Mouse (Mus musculus) MEL (cell line): ENCODE data around the gene Plcb1.

Source experiments
- CTCF ChIP-seq, 3 experiments: IDR thresholded peaks in 2 of 3; conservative IDR thresholded peaks in 1 of 3; 2 replicates each; pipeline ENCODE4 v1.5.1; 2011 to 2012; ENCODE audit warnings: low read length in 3 of 3, low read depth in 2 of 3, mild to moderate bottlenecking in 2 of 3, improper control_type of control experiment in 1 of 3, inconsistent platforms in 1 of 3, mixed read lengths in 1 of 3, moderate library complexity in 1 of 3; ENCODE audit not compliant: control insufficient read depth in 1 of 3, insufficient read depth in 1 of 3, poor library complexity in 1 of 3, severe bottlenecking in 1 of 3
- E2F4 ChIP-seq: IDR thresholded peaks from 2 replicates; pipeline ENCODE4 v1.6.1; 2011; ENCODE audit warnings: low read depth, low read length, improper control_type of control experiment, borderline replicate concordance
- EP300 ChIP-seq, 2 experiments: IDR thresholded peaks; 2 replicates each; pipeline ENCODE4 v1.6.1; 2011; ENCODE audit warnings: improper control_type of control experiment in 2 of 2, low read length in 2 of 2, low read depth in 1 of 2, mild to moderate bottlenecking in 1 of 2
- ETS1 ChIP-seq: IDR thresholded peaks from 2 replicates; pipeline ENCODE4 v1.6.1; 2012; ENCODE audit warnings: low read depth, mild to moderate bottlenecking, inconsistent platforms, low read length, improper control_type of control experiment, moderate library complexity
- KAT2A ChIP-seq: conservative IDR thresholded peaks from 2 replicates; pipeline ENCODE4 v1.6.1; 2012; ENCODE audit warnings: low read depth, low read length, improper control_type of control experiment, inconsistent platforms
- MAZ ChIP-seq: IDR thresholded peaks from 2 replicates; pipeline ENCODE4 v1.6.1; 2012; ENCODE audit warnings: low read depth, mild to moderate bottlenecking, inconsistent platforms, low read length, improper control_type of control experiment
- MYC ChIP-seq: IDR thresholded peaks from 2 replicates; pipeline ENCODE4 v1.6.1; 2011; ENCODE audit warnings: low read depth, mild to moderate bottlenecking, low read length, improper control_type of control experiment, moderate library complexity
- POLR2A ChIP-seq, 2 experiments: IDR thresholded peaks; 2 replicates each; pipeline ENCODE4 v1.6.1; 2011 to 2012; ENCODE audit warnings: low read length in 2 of 2, mild to moderate bottlenecking in 2 of 2, control low read depth in 1 of 2, improper control_type of control experiment in 1 of 2, low read depth in 1 of 2, moderate library complexity in 1 of 2; ENCODE audit not compliant: control insufficient read depth in 1 of 2, insufficient read depth in 1 of 2, poor library complexity in 1 of 2
- SMC3 ChIP-seq: IDR thresholded peaks from 2 replicates; pipeline ENCODE4 v1.6.1; 2011; ENCODE audit warnings: low read depth, low read length, improper control_type of control experiment
- TCF12 ChIP-seq: IDR thresholded peaks from 2 replicates; pipeline ENCODE4 v1.6.1; 2014; ENCODE audit warnings: low read depth, mild to moderate bottlenecking, inconsistent platforms, low read length, improper control_type of control experiment, moderate library complexity
- UBTF ChIP-seq: IDR thresholded peaks from 2 replicates; pipeline ENCODE4 v1.6.1; 2012; ENCODE audit warnings: low read depth, mild to moderate bottlenecking, inconsistent platforms, low read length, improper control_type of control experiment, moderate library complexity, borderline replicate concordance; ENCODE audit not compliant: insufficient read depth
- ZNF384 ChIP-seq: IDR thresholded peaks from 2 replicates; pipeline ENCODE4 v1.6.1; 2012; ENCODE audit warnings: low read depth, mild to moderate bottlenecking, inconsistent platforms, low read length, improper control_type of control experiment

- no peak for TF ChIP-seq MAZ
- TF ChIP-seq CTCF (IDR thresholded peaks at IDR 0.05 in 2 of 3, conservative IDR thresholded peaks at IDR 0.05 in 1 of 3; ENCODE audit: control insufficient read depth in 1 of 3, insufficient read depth in 1 of 3, low read depth in 2 of 3, low read length in 3 of 3, poor library complexity in 1 of 3, severe bottlenecking in 1 of 3), result no peak
- no peak for TF ChIP-seq EP300 (IDR thresholded peaks at IDR 0.05; ENCODE audit: low read depth in 1 of 2, low read length in 2 of 2)
- TF ChIP-seq TCF12, result no peak
- no peak for TF ChIP-seq MYC
- no peak for TF ChIP-seq POLR2A (IDR thresholded peaks at IDR 0.05; ENCODE audit: control insufficient read depth in 1 of 2, insufficient read depth in 1 of 2, low read depth in 1 of 2, low read length in 2 of 2, poor library complexity in 1 of 2)
- TF ChIP-seq ZNF384, result no peak
- TF ChIP-seq ETS1, result no peak
- no peak for TF ChIP-seq E2F4
- TF ChIP-seq UBTF, result no peak
- no peak for TF ChIP-seq KAT2A
- no peak for TF ChIP-seq SMC3
Measured at GRCm38 (mm10) chr2:135279026-135279425, 493.2 kb downstream of the Plcb1 start.
